Mouse (Mus musculus) liver, postnatal 0 days (tissue): ENCODE data around the gene Ralgapb.

Experiments
- CTCF ChIP-seq: sonication (generic); IDR thresholded peaks from 2 replicates; pipeline ENCODE4 v1.5.1; 2016; ENCODE audit warnings: antibody characterized with exemption, low read depth
- EP300 ChIP-seq: IDR thresholded peaks from 2 replicates; pipeline ENCODE4 v1.6.1; 2016; ENCODE audit warnings: antibody characterized with exemption, low read depth, mild to moderate bottlenecking

GRCm38 (mm10) chr2:158368313-158368712, 41.3 kb upstream of the Ralgapb start:
- no peak for TF ChIP-seq CTCF
- TF ChIP-seq EP300, result no peak
